Mouse (Mus musculus) hindbrain, postnatal 0 days (tissue): Measurements from ENCODE around the gene Bloc1s6. TPM values are rescaled to one million over a fixed set of nuclear protein-coding genes. Genes with fewer than 3 reads are reported as not detected.

Experiments used
- ATAC-seq: fragments of 200-750 bp; cut with Nextera tagmentation; 2 replicates; pipeline ENCODE4 v1.8.0; 2017; ENCODE audit warnings: mild to moderate bottlenecking, moderate TSS enrichment, moderate library complexity
- DNase-seq: peaks from one replicate; pipeline ENCODE4 v3.0.0-alpha.2; 2015; ENCODE audit warnings: low spot score
- H3K27ac ChIP-seq: fragments of 300-500 bp; sonication (generic); 2 replicates; pipeline ENCODE4 v1.5.1; 2014; ENCODE audit warnings: mild to moderate bottlenecking
- H3K27me3 ChIP-seq: fragments of 300-500 bp; sonication (generic); 2 replicates; pipeline ENCODE4 v1.6.1; 2014; ENCODE audit warnings: low read length, mixed read lengths; ENCODE audit not compliant: insufficient read depth
- H3K36me3 ChIP-seq: fragments of 300-500 bp; sonication (generic); 2 replicates; pipeline ENCODE4 v1.6.1; 2014; ENCODE audit warnings: low read length, mixed read lengths; ENCODE audit not compliant: insufficient read depth
- H3K4me1 ChIP-seq: fragments of 300-500 bp; sonication (generic); 2 replicates; pipeline ENCODE4 v1.6.1; 2014; ENCODE audit warnings: antibody characterized with exemption, low read length, mixed read lengths; ENCODE audit not compliant: insufficient read depth
- H3K4me2 ChIP-seq: fragments of 300-500 bp; sonication (generic); 2 replicates; pipeline ENCODE4 v1.6.1; 2014; ENCODE audit warnings: low read depth, mild to moderate bottlenecking, low read length, moderate library complexity, mixed read lengths
- H3K4me3 ChIP-seq: fragments of 300-500 bp; sonication (generic); 2 replicates; pipeline ENCODE4 v1.5.1; 2014; ENCODE audit warnings: low read length
- H3K9ac ChIP-seq: fragments of 300-500 bp; sonication (generic); replicated peaks from 2 replicates; pipeline ENCODE4 v1.6.1; 2014; ENCODE audit warnings: mild to moderate bottlenecking, low read length, moderate library complexity, mixed read lengths
- H3K9me3 ChIP-seq: fragments of 300-500 bp; sonication (generic); 2 replicates; pipeline ENCODE4 v1.6.1; 2016; ENCODE audit warnings: low read length, mixed read lengths
- CTCF ChIP-seq: IDR thresholded peaks from 2 replicates; pipeline ENCODE4 v1.5.1; 2016; ENCODE audit warnings: antibody characterized with exemption, control low read depth, low read depth
- WGBS: fragments of 180-500 bp; shearing (Covaris S2); extraction: QIAGEN DNeasy Blood & Tissue Kit; methylation state at CpG from one replicate; pipeline ENCODE4 v1.1.7; 2014; 5-methylcytosine and 5-hydroxymethylcytosine counted together
- polyA plus RNA-seq: library from polyadenylated mRNA; unstranded; fragments of >200 nt; fragmentation: Nextera tagmentation; extraction: Ambion mirVana; gene quantifications from 2 replicates; pipeline ENCODE4 v1.2.1, GENCODE M21; 2015
- total RNA-seq: library from RNA; depleted of rRNA; stranded (reverse); fragments of >200 nt; gene quantifications from 2 replicates; pipeline ENCODE4 v1.2.3, GENCODE M21; 2014

Bloc1s6 gene
- total and polyA plus RNA-seq, 2 experiments from 2014 or later = 75.4 to 94.1 TPM

DNA sequence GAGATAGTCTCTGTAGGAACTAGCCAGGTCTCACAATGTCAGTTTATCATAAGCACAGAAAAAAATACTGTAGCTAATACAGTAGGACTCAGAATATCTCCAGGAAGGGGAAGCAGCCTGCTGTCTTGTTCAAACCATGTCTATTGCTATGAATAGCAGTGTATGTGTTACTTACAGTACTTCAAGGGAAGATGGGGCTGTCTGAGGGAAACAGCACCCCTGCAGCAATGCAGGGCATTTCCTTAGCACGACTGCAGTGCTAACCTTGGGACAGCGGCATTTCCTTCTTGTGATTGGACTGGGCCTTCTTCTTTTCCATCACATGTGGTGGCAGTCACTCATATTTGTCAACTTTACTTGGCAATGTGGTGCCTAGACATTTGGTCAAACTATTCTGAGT, 38.5 kb downstream of the Bloc1s6 start:
- Histone ChIP-seq H3K4me1 (no peaks in the 10 kb centered on the region), H3K36me3 (no peaks in the 10 kb centered on the region)

DNA sequence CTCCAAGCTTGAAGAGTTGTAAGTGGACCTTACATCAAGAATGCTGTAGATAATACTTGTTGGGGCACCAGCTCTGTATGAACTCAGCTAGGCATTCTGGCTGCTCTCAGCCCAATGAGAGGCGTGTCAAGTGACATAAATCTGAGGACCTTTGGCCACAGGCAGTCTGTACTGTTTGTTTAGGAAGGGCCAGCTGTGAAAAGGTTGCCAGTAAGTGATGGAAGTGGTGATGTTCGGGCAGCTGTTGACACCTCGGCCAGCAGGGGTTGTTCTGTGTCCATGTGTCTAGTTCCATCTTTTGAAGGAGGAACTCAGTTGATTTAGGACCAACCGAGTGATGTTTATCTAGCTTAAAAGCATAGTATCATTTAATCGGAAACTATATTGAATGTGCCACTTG, 41.7 kb downstream of the Bloc1s6 start:
- WGBS = 80% methylated on average over 5 of the region's 5 CpGs
- ATAC-seq = no peak

More for the DNA sequence above, 38.5 kb downstream of the Bloc1s6 start:
- TF ChIP-seq CTCF = no peak
- WGBS = 64% methylated on average over 2 of the region's 2 CpGs
- Histone ChIP-seq H3K4me3 (no peak overlapping the region), H3K4me2 (no peak overlapping the region), H3K27me3 (no peaks in the 10 kb centered on the region), H3K27ac (no peak overlapping the region), H3K9ac (no peak overlapping the region), H3K9me3 (no peaks in the 10 kb centered on the region)
- no peak for DNase-seq
- ATAC-seq = no peak

DNA sequence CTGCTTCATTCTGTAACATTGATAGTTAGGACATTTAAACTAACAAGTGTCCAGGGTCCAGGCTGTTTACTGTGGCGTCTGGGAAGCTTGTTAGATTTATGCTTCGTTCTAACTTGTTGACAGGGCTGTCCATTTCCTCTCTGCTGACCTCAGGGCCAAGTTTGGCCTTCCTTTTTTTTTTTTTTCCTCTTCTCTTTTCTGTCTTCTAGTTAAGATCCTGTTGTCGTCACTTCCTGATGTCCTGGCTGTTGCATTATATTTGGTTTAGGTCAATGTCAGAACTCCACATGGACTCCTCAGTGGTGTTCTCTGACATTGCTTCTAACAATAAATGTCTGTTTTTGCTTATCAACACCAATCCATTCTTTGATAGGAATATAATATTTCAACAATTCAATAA, 42.1 kb downstream of the Bloc1s6 start:
- WGBS = 69% methylated on average over 3 of the region's 3 CpGs
- no peak for TF ChIP-seq CTCF
- no peaks in the 10 kb centered on the region for H3K4me1 ChIP-seq

More for the DNA sequence above, 41.7 kb downstream of the Bloc1s6 start:
- Histone ChIP-seq H3K9ac (no peak overlapping the region), H3K4me2 (no peak overlapping the region), H3K27me3 (no peaks in the 10 kb centered on the region), H3K36me3 (no peaks in the 10 kb centered on the region), H3K4me3 (no peak overlapping the region), H3K4me1 (no peaks in the 10 kb centered on the region), H3K27ac (no peak overlapping the region), H3K9me3 (no peaks in the 10 kb centered on the region)
- DNase-seq = no peak
- no peak for TF ChIP-seq CTCF

DNA sequence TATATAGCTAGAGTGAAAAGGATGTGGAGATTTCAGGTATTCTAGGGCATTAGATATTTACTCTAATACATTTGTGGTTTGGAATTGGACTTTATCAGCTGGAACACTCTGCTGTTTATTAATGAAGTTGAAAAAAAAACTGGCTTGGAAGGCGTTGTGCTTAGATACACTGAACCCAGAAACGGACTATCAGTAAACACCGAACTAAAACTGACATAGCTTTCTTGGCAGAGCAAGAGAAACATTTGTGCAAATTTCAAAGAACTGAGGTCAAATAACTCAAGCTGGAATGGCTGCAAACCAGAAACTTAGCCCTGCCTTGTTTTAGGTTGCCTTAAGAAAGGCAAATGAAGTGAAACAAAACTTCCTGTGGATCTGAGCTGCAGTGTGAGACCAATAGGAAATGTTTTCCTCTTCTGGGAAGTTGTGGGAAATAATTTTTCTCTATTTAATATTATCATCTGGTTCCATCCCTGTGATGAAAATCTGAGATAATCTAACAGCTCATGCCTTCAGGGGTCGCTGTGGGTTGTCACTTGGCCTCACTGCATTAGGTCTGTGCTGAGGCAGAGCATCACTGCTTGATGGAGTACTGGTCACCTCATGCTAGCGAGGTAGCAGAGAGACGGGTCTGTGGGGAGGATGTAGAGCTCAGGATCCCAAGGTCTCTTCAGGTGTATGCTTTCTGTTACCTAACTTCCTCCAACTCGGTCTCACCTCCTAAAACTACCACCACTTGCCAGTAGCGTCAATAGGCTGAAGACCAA, 43.5 kb downstream of the Bloc1s6 start:
- H3K4me2 ChIP-seq = no peak overlapping the region
- no peaks in the 10 kb centered on the region for H3K36me3 ChIP-seq
- no peak for TF ChIP-seq CTCF
- H3K4me1 ChIP-seq = no peaks in the 10 kb centered on the region
- no peak overlapping the region for H3K4me3 ChIP-seq
- no peaks in the 10 kb centered on the region for H3K9me3 ChIP-seq
- DNase-seq (no peak), ATAC-seq (no peak)
- no peak overlapping the region for H3K9ac ChIP-seq
- H3K27ac ChIP-seq = no peak overlapping the region
- 76% methylated on average over 8 of the region's 8 CpGs for WGBS
- no peaks in the 10 kb centered on the region for H3K27me3 ChIP-seq

More for the DNA sequence above, 42.1 kb downstream of the Bloc1s6 start:
- ATAC-seq (no peak), DNase-seq (no peak)
- no peak overlapping the region for H3K4me3 ChIP-seq
- H3K9me3 ChIP-seq = no peaks in the 10 kb centered on the region
- H3K36me3 ChIP-seq = no peaks in the 10 kb centered on the region
- no peaks in the 10 kb centered on the region for H3K27me3 ChIP-seq
- no peak overlapping the region for H3K4me2 ChIP-seq
- H3K27ac ChIP-seq = no peak overlapping the region
- H3K9ac ChIP-seq = no peak overlapping the region

DNA sequence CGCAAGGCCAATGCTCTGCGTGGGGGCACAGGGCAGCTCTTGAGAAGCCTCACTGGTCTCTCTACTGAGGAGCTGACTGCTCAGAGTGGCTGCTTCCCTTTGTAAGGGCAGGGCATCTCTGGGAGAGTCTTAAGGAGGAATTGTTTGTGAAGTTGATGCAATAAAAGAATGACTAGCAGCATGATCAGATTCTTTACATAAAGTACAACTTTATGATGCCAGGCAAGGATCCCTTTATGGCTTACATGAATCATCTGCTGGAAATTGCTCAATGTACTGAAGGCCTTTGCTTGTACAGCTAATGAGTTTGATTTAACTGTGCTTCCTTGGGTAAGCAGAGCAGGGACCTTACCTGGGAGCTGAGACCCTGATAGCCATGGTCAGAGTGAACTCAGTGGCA, 45.4 kb downstream of the Bloc1s6 start:
- Histone ChIP-seq H3K4me2 (no peak overlapping the region), H3K27me3 (no peaks in the 10 kb centered on the region), H3K27ac (no peak overlapping the region), H3K9ac (no peak overlapping the region), H3K4me1 (no peaks in the 10 kb centered on the region), H3K36me3 (no peaks in the 10 kb centered on the region), H3K4me3 (no peak overlapping the region), H3K9me3 (no peaks in the 10 kb centered on the region)
- ATAC-seq (no peak), DNase-seq (no peak)
- WGBS = 93% methylated on average over 2 of the region's 2 CpGs
- no peak for TF ChIP-seq CTCF

DNA sequence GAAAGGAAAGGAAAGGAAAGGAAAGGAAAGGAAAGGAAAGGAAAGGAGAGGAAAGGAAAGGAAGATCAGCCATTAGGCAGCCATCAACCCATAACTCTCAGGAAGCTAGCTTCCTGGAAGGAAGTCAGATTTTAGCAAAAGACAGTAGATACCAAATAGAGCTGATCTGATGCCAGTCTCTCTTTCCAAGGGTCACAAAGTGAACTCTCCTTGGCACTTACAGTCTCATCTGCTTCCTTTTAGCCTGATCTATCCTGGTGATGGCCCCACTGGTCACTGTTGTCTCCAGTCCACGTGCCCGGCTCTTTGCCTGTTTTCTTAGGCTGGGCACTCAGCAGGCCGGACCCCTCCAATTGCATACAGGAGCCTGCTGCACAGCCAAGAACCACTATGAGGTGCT, 46.4 kb downstream of the Bloc1s6 start:
- TF ChIP-seq CTCF = no peak
- Histone ChIP-seq H3K9me3 (no peaks in the 10 kb centered on the region), H3K4me2 (no peak overlapping the region), H3K27ac (no peak overlapping the region), H3K4me1 (no peaks in the 10 kb centered on the region), H3K36me3 (no peaks in the 10 kb centered on the region), H3K27me3 (no peaks in the 10 kb centered on the region), H3K9ac (no peak overlapping the region), H3K4me3 (no peak overlapping the region)
- WGBS = 93% methylated on average over 3 of the region's 3 CpGs
- DNase-seq (no peak), ATAC-seq (no peak)

DNA sequence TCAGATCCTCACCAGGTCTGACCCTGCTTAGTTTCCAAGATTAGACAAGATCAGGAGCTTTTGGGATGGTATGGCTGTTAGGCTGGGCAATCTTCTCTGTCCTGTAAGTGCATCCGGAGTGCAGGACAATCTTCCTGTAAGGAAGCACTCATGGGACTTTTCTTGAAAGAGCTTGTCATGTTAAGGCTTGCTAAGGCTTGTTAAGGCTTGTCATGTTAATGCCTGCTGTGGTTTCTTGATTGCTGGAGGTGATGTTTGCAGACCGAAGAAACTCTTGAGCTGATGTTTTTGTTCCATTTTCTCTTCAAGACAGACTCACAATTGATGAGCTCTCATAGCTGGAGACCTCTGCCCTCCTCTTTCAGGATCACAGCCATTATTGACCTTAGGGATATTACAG, 47.9 kb downstream of the Bloc1s6 start:
- no peak for ATAC-seq
- H3K9me3 ChIP-seq = no peaks in the 10 kb centered on the region
- no peaks in the 10 kb centered on the region for H3K36me3 ChIP-seq
- no peak overlapping the region for H3K4me3 ChIP-seq
- H3K9ac ChIP-seq = no peak overlapping the region
- no peaks in the 10 kb centered on the region for H3K4me1 ChIP-seq
- no peak for DNase-seq
- 78% methylated on average over 2 of the region's 2 CpGs for WGBS
- no peak overlapping the region for H3K4me2 ChIP-seq
- H3K27me3 ChIP-seq = no peaks in the 10 kb centered on the region
- no peak overlapping the region for H3K27ac ChIP-seq
- TF ChIP-seq CTCF = no peak
